Mouse (Mus musculus) E14TG2a.4 (cell line): Measurements from ENCODE around the gene Hc.

Experiments used
- H3K27me3 ChIP-seq: 2 replicates; pipeline ENCODE4 v1.6.1; 2014; ENCODE audit warnings: low read length, control low read depth; ENCODE audit not compliant: insufficient read depth
- H3K36me3 ChIP-seq: 2 replicates; pipeline ENCODE4 v1.6.1; 2014; ENCODE audit warnings: low read length, control low read depth; ENCODE audit not compliant: insufficient read depth
- H3K4me1 ChIP-seq: replicated peaks from 2 replicates; pipeline ENCODE4 v1.6.1; 2014; ENCODE audit warnings: low read depth, low read length, control low read depth
- H3K4me3 ChIP-seq: replicated peaks from 2 replicates; pipeline ENCODE4 v1.5.1; 2014; ENCODE audit warnings: mild to moderate bottlenecking, low read length
- H3K9me3 ChIP-seq: 2 replicates; pipeline ENCODE4 v1.6.1; 2014; ENCODE audit warnings: low read length, control low read depth
- NANOG ChIP-seq: IDR thresholded peaks from 2 replicates; pipeline ENCODE4 v1.6.1; 2014; ENCODE audit warnings: borderline replicate concordance, low read length, mixed read lengths
- POU5F1 ChIP-seq: IDR thresholded peaks from 2 replicates; pipeline ENCODE4 v1.6.1; 2014; ENCODE audit warnings: low read length, borderline replicate concordance

The Hc gene

DNA sequence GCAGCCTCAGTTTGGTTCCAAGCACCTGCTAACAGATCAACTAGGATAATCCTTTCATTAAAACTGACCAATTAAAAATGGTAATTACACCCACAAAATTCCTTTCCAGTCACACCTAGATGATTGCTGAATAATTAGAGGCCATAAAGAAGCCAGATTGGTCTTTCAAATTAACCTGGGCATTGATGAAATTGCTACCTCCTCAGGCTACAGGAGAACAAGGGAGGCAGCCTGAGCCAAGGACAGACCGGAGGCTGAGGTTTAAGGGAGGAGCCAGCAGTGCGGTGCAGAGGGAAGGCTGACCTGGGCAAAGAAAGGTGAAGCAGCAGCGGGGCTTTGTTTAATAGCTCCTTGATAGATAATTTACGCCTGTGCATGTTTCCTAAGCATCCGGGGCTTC, 123.8 kb downstream of the Hc start:
- no peaks in the 10 kb centered on the region for H3K36me3 ChIP-seq
- TF ChIP-seq NANOG, result peak; percentile 72
- no peak for TF ChIP-seq POU5F1
- H3K9me3 ChIP-seq, result no peaks in the 10 kb centered on the region
- peaks cover 59% of the 10 kb centered on the region for H3K4me1 ChIP-seq
- peak overlapping the region; percentile 11; the same call in 1 of the 2 replicates for H3K4me3 ChIP-seq
- H3K27me3 ChIP-seq, result peaks cover 22% of the 10 kb centered on the region
